Comparison of ENCODE assay signal across 21 mouse cellular contexts in the genomic region with DNA sequence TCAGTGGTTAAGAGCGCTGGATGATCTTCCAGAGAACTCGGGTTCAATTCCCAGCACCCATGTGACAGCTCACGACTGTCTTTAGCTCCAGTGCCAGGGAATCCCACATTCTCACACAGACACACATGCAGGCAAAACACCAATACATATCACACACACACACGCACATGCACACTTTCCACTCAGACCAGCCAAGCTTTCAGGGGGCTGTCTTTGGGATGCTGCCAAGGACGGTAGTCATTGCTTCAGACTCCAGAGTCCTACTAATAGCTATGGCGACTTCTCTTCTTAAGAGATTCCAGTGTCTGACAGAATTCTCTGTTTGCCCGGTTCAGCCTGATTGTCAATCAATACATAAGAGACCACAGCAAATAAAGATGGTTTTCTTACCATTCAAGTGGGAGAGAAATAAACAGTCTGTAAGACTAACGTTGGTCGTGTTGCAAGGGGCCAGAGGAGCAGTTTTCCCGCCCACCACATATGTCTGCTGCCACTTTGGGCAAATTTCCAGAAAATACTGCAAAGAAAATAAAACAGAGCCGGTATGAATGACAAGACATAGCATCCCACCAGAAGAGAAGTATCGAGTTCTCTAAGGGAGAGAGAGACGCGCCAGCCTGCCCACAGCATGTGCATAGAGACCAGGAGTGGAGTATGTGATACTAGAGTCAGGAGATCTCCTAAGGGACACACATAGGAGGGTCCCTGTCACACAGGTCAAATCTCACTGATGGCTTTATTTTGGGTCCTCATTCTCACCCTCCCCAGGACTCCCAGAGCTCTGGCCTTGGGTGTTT. TPM values are rescaled to one million over a fixed set of nuclear protein-coding genes. Genes with fewer than 3 reads are reported as not detected.
DNase-seq lines count a peak whose midpoint lies in the region; ATAC-seq and TF ChIP-seq lines count a peak whose summit lies in the region.
"Had no signal": no experiment of that assay in that cellular context is flagged by ENCODE, and none has a peak within 500 bp of the region (broad histone marks: within the 10 kb centered on the region; RNA-seq: fewer than 3 reads in every experiment).

No protein-coding gene starts in this region.

- H3K36me3 ChIP-seq in heart, embryonic 12.5 days: no peaks in the 10 kb centered on the region
- no peaks in the 10 kb centered on the region for H3K36me3 ChIP-seq in lung, embryonic 14.5 days (ENCODE audit: insufficient read depth)
- H3K36me3 ChIP-seq: hindbrain, embryonic 12.5 days; liver, embryonic 15.5 days; stomach, embryonic 15.5 days had no signal

- no peak overlapping the region for H3K27ac ChIP-seq in heart, embryonic 12.5 days (ENCODE audit: poor library complexity, severe bottlenecking)
- no peak overlapping the region for H3K27ac ChIP-seq in lung, embryonic 14.5 days (ENCODE audit: low read depth)
- H3K27ac ChIP-seq: gastrocnemius, adult 2 months; hindbrain, embryonic 12.5 days; limb, embryonic 13.5 days; liver, embryonic 15.5 days; stomach, embryonic 15.5 days had no signal

- intact Hi-C loops in heart, postnatal 10 days (cut with DNase I): no loop called here

- no peak overlapping the region for H3K4me3 ChIP-seq in heart, embryonic 12.5 days
- no peak overlapping the region for H3K4me3 ChIP-seq in lung, embryonic 14.5 days (ENCODE audit: low read depth, low read length)
- H3K4me3 ChIP-seq: gastrocnemius, adult 2 months; hindbrain, embryonic 12.5 days; limb, embryonic 13.5 days; liver, embryonic 15.5 days; megakaryocyte, embryonic 14.5 days; stomach, embryonic 15.5 days had no signal

- no peak for TF ChIP-seq CTCF in lung, embryonic 14.5 days (IDR thresholded peaks at IDR 0.05; ENCODE audit: low read depth)
- no peak for TF ChIP-seq CTCF in brain, embryonic 14.5 days (IDR thresholded peaks at IDR 0.05; ENCODE audit: borderline replicate concordance, extremely low read depth, insufficient read depth, insufficient read length)

- no peaks in the 10 kb centered on the region for H3K4me1 ChIP-seq in heart, embryonic 12.5 days (replicated peaks)
- no peaks in the 10 kb centered on the region for H3K4me1 ChIP-seq in lung, embryonic 14.5 days (ENCODE audit: insufficient read depth)
- H3K4me1 ChIP-seq: hindbrain, embryonic 12.5 days; liver, embryonic 15.5 days; megakaryocyte, embryonic 14.5 days; stomach, embryonic 15.5 days had no signal

- no peak overlapping the region for H3K4me2 ChIP-seq in heart, embryonic 12.5 days
- H3K4me2 ChIP-seq in lung, embryonic 14.5 days: 0 out of 2 replicates have a peak overlapping the region, but pooled peaks have one; percentile 1
- H3K4me2 ChIP-seq: hindbrain, embryonic 12.5 days; limb, embryonic 13.5 days; liver, embryonic 15.5 days; stomach, embryonic 15.5 days had no signal

- peaks cover 8% of the 10 kb centered on the region for H3K9me3 ChIP-seq in heart, embryonic 12.5 days (replicated peaks)
- H3K9me3 ChIP-seq in lung, embryonic 14.5 days (ENCODE audit: low read depth, low read length): no peaks in the 10 kb centered on the region
- H3K9me3 ChIP-seq: hindbrain, embryonic 12.5 days; limb, embryonic 13.5 days; liver, embryonic 15.5 days; stomach, embryonic 15.5 days had no signal

- ATAC-seq in heart, embryonic 12.5 days (ENCODE audit: insufficient number of reproducible peaks, low FRiP score): 0 out of 2 replicates have a peak, but pooled peaks have one; percentile 25
- ATAC-seq in lung, embryonic 14.5 days (ENCODE audit: insufficient read depth): peak; percentile 66

- 72% methylated on average over 14 of the region's 14 CpGs for WGBS in heart, embryonic 12.5 days
- WGBS in lung, embryonic 14.5 days: 42% methylated on average over 14 of the region's 14 CpGs

- TF ChIP-seq POLR2A in brain, embryonic 14.5 days (IDR thresholded peaks at IDR 0.05; ENCODE audit: borderline replicate concordance, extremely low read depth, insufficient read depth, insufficient read length, poor library complexity, severe bottlenecking): no peak

- no peak for DNase-seq in heart, postnatal 10 days
- DNase-seq in lung, embryonic 14.5 days: peak; percentile 82
- DNase-seq in lung, postnatal 14 days: no peak
- peak; percentile 72 for DNase-seq in NIH3T3 (ENCODE audit: low read depth)
- DNase-seq in brain, embryonic 14.5 days (ENCODE audit: low read depth): peak; percentile 74
- DNase-seq in layer of hippocampus, adult 9-10 months (ENCODE audit: low spot score): no peak
- DNase-seq: adrenal gland, adult 2 months; cerebellum, adult 9-11 months; gastrocnemius, adult 2 months; kidney, adult 9 months; kidney, postnatal 36 days; layer of hippocampus, adult 9-11 months; retina, postnatal 1 day; thymus, adult 18-20 months; thymus, postnatal 4 days had no signal

- H3K27me3 ChIP-seq in heart, embryonic 12.5 days (replicated peaks): no peaks in the 10 kb centered on the region
- H3K27me3 ChIP-seq in lung, embryonic 14.5 days (ENCODE audit: insufficient read depth, low read length): no peaks in the 10 kb centered on the region
- H3K27me3 ChIP-seq: hindbrain, embryonic 12.5 days; limb, embryonic 13.5 days; liver, embryonic 15.5 days; megakaryocyte, embryonic 14.5 days; stomach, embryonic 15.5 days had no signal

- no peak overlapping the region for H3K9ac ChIP-seq in heart, embryonic 12.5 days
- H3K9ac ChIP-seq in lung, embryonic 14.5 days: no peak overlapping the region
- H3K9ac ChIP-seq: hindbrain, embryonic 12.5 days; limb, embryonic 13.5 days; liver, embryonic 15.5 days; stomach, embryonic 15.5 days had no signal

RNA-seq across cellular contexts. Expression of gene Ppp4r2, which starts 40.3 kb away (rescaled TPM):
- 16.1 and 18.5 TPM in 2 replicates for polyA plus RNA-seq in heart, embryonic 12.5 days (2016; fragmentation: Nextera tagmentation; extraction: Ambion mirVana)
- total RNA-seq in heart, postnatal 10 days (2021): 10 to 100 TPM; 56.5 to 62.8 TPM
- polyA plus RNA-seq in lung, embryonic 14.5 days (2014; fragmentation: Nextera tagmentation; extraction: Ambion mirVana): 31.8 and 33.9 TPM in 2 replicates
- polyA plus RNA-seq in brain, embryonic 14.5 days (2012; rRNA removed): 40.4 and 47.7 TPM in 2 replicates

Comparison
In these comparisons a context has a peak if more than half of its experiments do, and no peak if none do; other contexts are left out.
1. DNase-seq: peak in lung, embryonic 14.5 days (single experiment), NIH3T3 (single experiment) and brain, embryonic 14.5 days (single experiment); none in heart, postnatal 10 days (0 of 2), lung, postnatal 14 days (single experiment) and layer of hippocampus, adult 9-10 months (single experiment).